Mouse (Mus musculus) limb, embryonic 11.5 days (tissue): ENCODE results near the gene Sdr39u1. TPM values are rescaled to one million over a fixed set of nuclear protein-coding genes. Genes with fewer than 3 reads are reported as not detected.
A peak's percentile ranks its signal among the peaks of the same experiment; 100 is the strongest.

Experiments
- ATAC-seq: fragments of 200-750 bp; cut with Nextera tagmentation; 2 replicates; pipeline ENCODE4 v1.8.0; 2017; ENCODE audit warnings: low read depth; ENCODE audit not compliant: insufficient number of reproducible peaks, low FRiP score, low TSS enrichment
- DNase-seq: peaks from one replicate; pipeline ENCODE4 v3.0.0-alpha.2; 2015; ENCODE audit warnings: low spot score
- H3K27ac ChIP-seq: fragments of 300-500 bp; sonication (generic); replicated peaks from 2 replicates; pipeline ENCODE4 v1.5.1; 2014; ENCODE audit warnings: low read depth, mild to moderate bottlenecking, low read length
- H3K27me3 ChIP-seq: fragments of 300-500 bp; sonication (generic); 2 replicates; pipeline ENCODE4 v1.6.1; 2014; ENCODE audit warnings: mild to moderate bottlenecking, low read length, mixed read lengths; ENCODE audit not compliant: control insufficient read depth, insufficient read depth
- H3K36me3 ChIP-seq: fragments of 300-500 bp; sonication (generic); 2 replicates; pipeline ENCODE4 v1.6.1; 2014; ENCODE audit warnings: mild to moderate bottlenecking, low read length, moderate library complexity, mixed read lengths; ENCODE audit not compliant: control insufficient read depth, insufficient read depth
- H3K4me1 ChIP-seq: fragments of 300-500 bp; sonication (generic); 2 replicates; pipeline ENCODE4 v1.6.1; 2014; ENCODE audit warnings: low read length, mixed read lengths; ENCODE audit not compliant: control insufficient read depth, insufficient read depth
- H3K4me2 ChIP-seq: fragments of 300-500 bp; sonication (generic); 2 replicates; pipeline ENCODE4 v1.6.1; 2014; ENCODE audit warnings: low read depth, mild to moderate bottlenecking, moderate library complexity; ENCODE audit not compliant: severe bottlenecking
- H3K4me3 ChIP-seq: fragments of 300-500 bp; sonication (generic); 2 replicates; pipeline ENCODE4 v1.5.1; 2014; ENCODE audit warnings: low read depth, low read length
- H3K9ac ChIP-seq: fragments of 300-500 bp; sonication (generic); 2 replicates; pipeline ENCODE4 v1.6.1; 2014; ENCODE audit warnings: mild to moderate bottlenecking, low read length
- H3K9me3 ChIP-seq: fragments of 300-500 bp; sonication (generic); 2 replicates; pipeline ENCODE4 v1.6.1; 2016; ENCODE audit warnings: low read length; ENCODE audit not compliant: control insufficient read depth
- WGBS: fragments of 180-500 bp; shearing (Covaris S2); extraction: QIAGEN DNeasy Blood & Tissue Kit; methylation state at CpG from one replicate; pipeline ENCODE4 v1.1.7; 2014; 5-methylcytosine and 5-hydroxymethylcytosine counted together
- polyA plus RNA-seq: library from polyadenylated mRNA; unstranded; fragments of >200 nt; fragmentation: Nextera tagmentation; extraction: Ambion mirVana; gene quantifications from 2 replicates; pipeline ENCODE4 v1.2.1, GENCODE M21; 2014

Gene Sdr39u1
- polyA plus RNA-seq, 1 experiment from 2014 or later: 67.2 TPM

DNA sequence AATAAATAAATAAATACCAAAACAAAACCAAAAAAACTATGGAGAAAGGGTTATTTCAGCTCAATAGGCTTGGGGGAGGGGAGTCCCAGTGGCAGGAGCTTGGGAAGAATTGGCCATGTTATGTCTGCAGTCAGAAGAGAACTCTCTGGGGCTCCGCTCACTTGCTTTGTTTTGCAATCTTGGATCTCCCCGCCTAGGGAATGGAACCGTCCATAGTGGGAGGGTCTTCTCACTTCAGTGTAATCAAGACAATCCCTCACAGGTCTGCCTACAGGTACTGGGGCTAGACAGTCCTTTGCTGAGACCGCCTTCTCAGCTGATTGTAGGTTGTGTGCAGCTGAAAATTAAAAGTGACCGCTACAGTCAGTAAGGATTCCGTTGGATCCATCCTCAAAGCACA, 30.6 kb downstream of the Sdr39u1 start:
- no peak overlapping the region for H3K4me3 ChIP-seq
- no peak overlapping the region for H3K4me2 ChIP-seq
- H3K27ac ChIP-seq: no peak overlapping the region
- no peaks in the 10 kb centered on the region for H3K27me3 ChIP-seq
- no peaks in the 10 kb centered on the region for H3K9me3 ChIP-seq
- no peak for ATAC-seq
- WGBS: 92% methylated on average over 6 of the region's 6 CpGs
- peaks cover 35% of the 10 kb centered on the region for H3K36me3 ChIP-seq
- no peak for DNase-seq
- H3K4me1 ChIP-seq: peaks cover 6% of the 10 kb centered on the region; the same call in 1 of the 2 replicates
- no peak overlapping the region for H3K9ac ChIP-seq

DNA sequence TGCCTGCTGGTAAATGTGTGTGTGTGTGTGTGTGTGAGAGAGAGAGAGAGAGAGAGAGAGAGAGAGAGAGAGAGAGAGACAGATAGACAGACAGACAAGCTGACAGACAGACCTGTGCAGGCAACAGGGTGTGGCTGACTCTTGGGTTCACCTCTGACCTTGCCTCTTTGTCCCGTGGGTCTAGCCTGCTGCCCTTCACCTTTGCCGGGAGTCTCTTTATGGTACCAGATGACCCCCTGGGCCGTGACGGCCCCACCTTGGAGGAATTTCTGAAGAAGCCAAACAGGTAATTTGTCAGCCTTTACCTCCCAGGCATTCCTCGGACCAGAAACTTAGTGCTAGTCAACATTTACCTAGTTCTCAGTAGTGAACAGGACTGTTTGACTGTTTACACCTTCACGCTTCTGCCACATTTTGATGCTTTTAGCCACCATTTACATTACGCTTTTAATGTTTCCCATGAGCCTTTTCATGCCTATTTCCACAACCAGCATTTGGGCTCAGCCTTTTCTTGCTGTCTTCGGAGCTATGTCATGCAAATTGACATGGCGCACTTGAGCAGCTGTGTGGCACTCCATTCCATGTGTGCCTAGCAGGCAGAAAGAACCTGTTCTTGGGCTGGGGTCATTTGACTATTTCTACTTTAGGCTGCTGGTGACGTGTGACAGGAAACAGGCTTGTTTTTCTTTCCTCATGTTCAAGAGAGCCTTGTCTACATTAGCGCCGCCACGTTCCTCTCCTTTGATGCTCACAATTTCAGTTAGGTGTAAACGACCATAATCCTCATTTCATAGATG, 31.7 kb downstream of the Sdr39u1 start:
- no peak overlapping the region for H3K9ac ChIP-seq
- ATAC-seq: no peak
- DNase-seq: no peak
- 90% methylated on average over 14 of the region's 14 CpGs for WGBS
- peaks cover 41% of the 10 kb centered on the region for H3K36me3 ChIP-seq
- H3K4me2 ChIP-seq: no peak overlapping the region
- H3K4me3 ChIP-seq: no peak overlapping the region
- peaks cover 4% of the 10 kb centered on the region for H3K4me1 ChIP-seq
- H3K9me3 ChIP-seq: no peaks in the 10 kb centered on the region
- no peaks in the 10 kb centered on the region for H3K27me3 ChIP-seq
- no peak overlapping the region for H3K27ac ChIP-seq

DNA sequence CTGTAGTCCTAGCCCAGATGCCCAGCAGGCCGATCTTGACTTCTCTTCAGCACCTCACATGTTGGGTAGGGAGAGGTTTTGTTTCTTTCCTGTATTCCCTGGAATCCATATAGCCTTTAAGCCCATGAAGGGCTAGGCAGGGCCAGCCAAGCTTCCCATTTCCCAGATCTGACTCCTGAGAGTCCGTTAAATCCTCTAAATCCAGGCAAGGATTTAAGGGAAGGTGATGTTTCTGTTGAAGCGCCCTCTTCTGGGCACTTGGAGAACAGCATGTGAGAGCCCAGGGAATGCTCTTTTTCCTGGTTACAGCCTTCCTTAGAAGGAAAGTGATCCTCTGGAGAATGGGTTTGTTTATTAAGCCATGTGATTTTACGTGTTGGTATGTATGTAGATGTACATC, 33.1 kb downstream of the Sdr39u1 start:
- peaks cover 38% of the 10 kb centered on the region for H3K36me3 ChIP-seq
- ATAC-seq: no peak
- no peak overlapping the region for H3K4me3 ChIP-seq
- 43% methylated on average over 4 of the region's 4 CpGs for WGBS
- no peak overlapping the region for H3K9ac ChIP-seq
- no peak overlapping the region for H3K4me2 ChIP-seq
- DNase-seq: peak; percentile 81
- H3K9me3 ChIP-seq: no peaks in the 10 kb centered on the region
- H3K27ac ChIP-seq: no peak overlapping the region
- H3K4me1 ChIP-seq: peaks cover 10% of the 10 kb centered on the region
- no peaks in the 10 kb centered on the region for H3K27me3 ChIP-seq

DNA sequence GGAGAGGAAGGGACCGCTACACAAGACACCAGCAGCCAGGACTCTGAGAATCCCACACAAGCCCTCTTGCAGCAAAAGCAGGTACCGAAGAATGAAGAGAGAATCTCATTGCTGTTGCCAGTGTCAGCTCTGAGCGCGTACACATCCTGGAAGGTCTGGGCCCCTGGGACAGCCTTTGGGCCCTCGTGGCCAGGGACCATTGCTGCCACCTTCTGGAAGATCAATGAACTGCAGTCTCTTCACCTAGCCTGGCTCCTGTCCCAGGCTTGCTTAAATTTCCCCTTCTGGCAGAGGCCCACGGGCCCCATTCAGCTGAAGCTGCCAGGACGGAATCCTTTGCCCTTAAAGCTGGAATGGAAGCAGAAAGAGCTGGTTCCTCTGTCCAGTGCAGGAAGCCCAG, 36.3 kb downstream of the Sdr39u1 start:
- H3K4me2 ChIP-seq: no peak overlapping the region
- DNase-seq (peak; percentile 87), ATAC-seq (no peak; the same call in 1 of the 2 replicates)
- H3K4me1 ChIP-seq: peaks cover 10% of the 10 kb centered on the region
- peaks cover 23% of the 10 kb centered on the region for H3K36me3 ChIP-seq
- WGBS: 31% methylated on average over 7 of the region's 7 CpGs
- H3K9ac ChIP-seq: no peak overlapping the region
- H3K4me3 ChIP-seq: no peak overlapping the region
- no peaks in the 10 kb centered on the region for H3K27me3 ChIP-seq
- H3K9me3 ChIP-seq: no peaks in the 10 kb centered on the region
- peak overlapping the region; percentile 14; the same call in 1 of the 2 replicates for H3K27ac ChIP-seq

DNA sequence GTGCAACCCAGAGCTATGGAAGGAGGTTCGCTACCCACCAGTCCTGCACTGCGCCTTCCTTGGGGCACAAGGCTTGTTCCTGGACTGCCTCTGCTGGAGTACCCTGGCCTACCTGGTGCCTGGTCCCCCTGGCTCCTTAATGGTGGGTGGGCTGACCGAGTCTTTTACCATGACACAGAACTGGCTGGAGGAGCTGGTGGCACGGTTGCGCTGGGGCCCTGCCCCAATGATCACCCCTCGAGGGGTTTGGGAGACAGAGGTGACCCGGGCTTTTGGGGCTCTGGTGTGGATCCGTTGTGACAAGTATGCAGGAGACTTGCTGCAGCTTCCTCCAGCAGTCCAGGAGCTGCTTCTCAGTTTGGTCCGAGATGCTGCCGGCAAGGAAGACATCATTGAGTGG, 37.1 kb downstream of the Sdr39u1 start:
- H3K9me3 ChIP-seq: no peaks in the 10 kb centered on the region
- peaks cover 20% of the 10 kb centered on the region for H3K36me3 ChIP-seq
- H3K4me3 ChIP-seq: no peak overlapping the region
- H3K27me3 ChIP-seq: no peaks in the 10 kb centered on the region
- H3K4me1 ChIP-seq: peaks cover 10% of the 10 kb centered on the region
- 93% methylated on average over 10 of the region's 10 CpGs for WGBS
- no peak for ATAC-seq
- no peak for DNase-seq
- H3K27ac ChIP-seq: no peak overlapping the region; the same call in 1 of the 2 replicates
- H3K9ac ChIP-seq: no peak overlapping the region
- H3K4me2 ChIP-seq: no peak overlapping the region

DNA sequence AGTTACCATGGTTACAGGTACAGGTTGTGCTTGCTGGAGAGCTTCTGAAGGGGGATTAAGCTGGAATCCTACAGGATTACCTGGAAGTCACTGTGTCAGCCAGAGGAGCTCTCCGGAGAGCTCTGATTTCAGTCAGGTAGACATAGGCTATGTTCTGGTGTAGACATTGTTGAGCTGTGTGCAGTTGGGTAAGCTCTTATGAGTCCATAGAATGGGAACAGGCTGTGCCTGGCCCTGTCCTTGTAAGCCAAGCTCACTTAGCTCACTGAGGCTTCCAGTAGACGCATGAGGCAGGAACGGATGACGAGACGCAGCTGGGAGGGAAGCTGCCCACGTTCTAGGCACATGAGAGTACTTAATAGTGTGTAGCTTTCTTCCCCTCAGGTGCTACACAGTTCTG, 37.9 kb downstream of the Sdr39u1 start:
- ATAC-seq (no peak), DNase-seq (no peak)
- peaks cover 17% of the 10 kb centered on the region for H3K36me3 ChIP-seq
- H3K4me3 ChIP-seq: no peak overlapping the region
- H3K9ac ChIP-seq: no peak overlapping the region
- H3K27me3 ChIP-seq: no peaks in the 10 kb centered on the region
- H3K9me3 ChIP-seq: no peaks in the 10 kb centered on the region
- H3K4me1 ChIP-seq: peaks cover 13% of the 10 kb centered on the region
- H3K27ac ChIP-seq: no peak overlapping the region
- H3K4me2 ChIP-seq: no peak overlapping the region
- WGBS: 64% methylated on average over 6 of the region's 6 CpGs

DNA sequence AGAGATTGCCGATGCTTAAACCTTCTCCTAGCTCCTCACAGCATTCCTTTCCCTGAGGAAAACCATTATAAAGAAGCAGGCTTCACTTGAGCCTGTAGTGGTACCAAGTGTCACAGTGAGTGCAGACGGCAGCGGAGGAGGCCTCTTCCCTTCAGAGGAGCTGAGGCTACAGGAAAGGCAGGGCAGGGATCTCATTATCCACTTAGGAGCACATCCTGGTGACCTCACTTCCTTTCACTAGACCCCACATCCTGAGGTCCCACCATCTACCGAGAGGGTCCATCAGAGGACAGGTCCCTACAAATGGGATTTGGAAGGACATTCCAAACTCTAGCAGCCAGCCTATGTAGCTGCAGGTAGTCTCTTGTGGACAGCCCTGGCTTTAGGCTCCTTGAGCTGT, 42.5 kb downstream of the Sdr39u1 start:
- 55% methylated on average over 4 of the region's 4 CpGs for WGBS
- ATAC-seq (no peak), DNase-seq (no peak)
- no peak overlapping the region for H3K4me3 ChIP-seq
- peak overlapping the region; percentile 21; the same call in 1 of the 2 replicates for H3K4me2 ChIP-seq
- no peak overlapping the region for H3K27ac ChIP-seq
- no peaks in the 10 kb centered on the region for H3K9me3 ChIP-seq
- H3K27me3 ChIP-seq: no peaks in the 10 kb centered on the region
- no peak overlapping the region for H3K9ac ChIP-seq
- H3K36me3 ChIP-seq: no peaks in the 10 kb centered on the region; the same call in 1 of the 2 replicates
- H3K4me1 ChIP-seq: peaks cover 23% of the 10 kb centered on the region

DNA sequence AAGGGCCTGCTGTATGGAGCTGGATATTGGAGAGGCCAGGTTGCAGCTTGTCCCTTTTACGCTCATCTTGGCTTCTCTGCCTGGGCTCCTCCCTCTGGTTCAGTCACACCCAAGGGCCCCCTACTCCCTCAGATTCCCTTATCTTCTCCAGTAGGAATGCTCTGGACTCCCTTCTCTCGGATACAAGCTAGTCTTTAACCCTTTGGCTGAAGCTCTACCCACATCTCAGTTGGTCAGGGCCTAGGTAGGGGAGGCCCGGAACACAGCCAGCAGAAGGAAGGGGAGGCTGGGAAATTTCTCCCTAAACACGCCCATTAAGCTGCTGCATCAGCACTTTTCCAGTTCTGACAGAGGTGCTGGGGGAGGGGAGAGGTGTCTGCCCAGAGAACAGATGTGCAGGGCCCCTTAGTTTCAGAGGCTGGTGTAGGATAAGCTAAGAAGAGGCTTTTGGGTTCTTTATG, 45.0 kb downstream of the Sdr39u1 start:
- peak; percentile 75 for DNase-seq
- 1% methylated on average over 4 of the region's 4 CpGs for WGBS
- Histone ChIP-seq H3K27me3 (no peaks in the 10 kb centered on the region), H3K9ac (peak overlapping the region; percentile 90), H3K36me3 (no peaks in the 10 kb centered on the region; the same call in 1 of the 2 replicates), H3K4me3 (peak overlapping the region; percentile 68), H3K4me2 (peak overlapping the region; percentile 80), H3K27ac (peak overlapping the region; percentile 99), H3K4me1 (peaks cover 31% of the 10 kb centered on the region), H3K9me3 (no peaks in the 10 kb centered on the region)
- no peak for ATAC-seq
